Mouse (Mus musculus): ENCODE data around the gene Wdr41. TPM values are rescaled to one million over a fixed set of nuclear protein-coding genes. Genes with fewer than 3 reads are reported as not detected.

Gene Wdr41
- polyA plus RNA-seq, 1 experiment from 2014 or later = 8.1 TPM

Other genes with a start within 250 kb of the Wdr41 start
- 127 and 129 TPM in 2 replicates for gene Tbca, start 187.4 kb upstream of the Wdr41 start, polyA plus RNA-seq (2016; fragmentation: Nextera tagmentation; extraction: Ambion mirVana)
- gene Otp, start 100.7 kb upstream of the Wdr41 start, polyA plus RNA-seq (2016; fragmentation: Nextera tagmentation; extraction: Ambion mirVana) = not detected in 2 replicates